ENCODE assay signal across 8 mouse cellular contexts in genomic region chr13:56703871-56704321, GRCm38 (mm10). TPM values are rescaled to one million over a fixed set of nuclear protein-coding genes. Genes with fewer than 3 reads are reported as not detected.
DNase-seq lines count a peak whose midpoint lies in the region; ATAC-seq and TF ChIP-seq lines count a peak whose summit lies in the region.

No protein-coding gene starts in this region.

- peak overlapping the region; percentile 83 for H3K4me3 ChIP-seq in layer of hippocampus, adult 2 months
- H3K4me3 ChIP-seq in forebrain, embryonic 13.5 days, result peak overlapping the region; percentile 80
- H3K4me3 ChIP-seq in intestine, embryonic 16.5 days (ENCODE audit: low read length), result peak overlapping the region; percentile 72

- DNase-seq in layer of hippocampus, adult 2 months (ENCODE audit: low spot score in 2 of 2), result no peak
- no peak for DNase-seq in layer of hippocampus, adult 9-11 months
- DNase-seq in adrenal gland, adult 2 months, result peak; percentile 61
- peak; percentile 30 to 41 for DNase-seq in lung, postnatal 4 days

- no peaks in the 10 kb centered on the region for H3K9me3 ChIP-seq in forebrain, embryonic 13.5 days (replicated peaks)
- H3K9me3 ChIP-seq in intestine, embryonic 16.5 days (ENCODE audit: control insufficient read depth, low read length), result no peaks in the 10 kb centered on the region

- peak overlapping the region; percentile 98; the same call in 1 of the 2 replicates for H3K27ac ChIP-seq in layer of hippocampus, adult 2 months
- H3K27ac ChIP-seq in forebrain, embryonic 13.5 days, result peak overlapping the region; percentile 98
- H3K27ac ChIP-seq in intestine, embryonic 16.5 days (ENCODE audit: low read length), result peak overlapping the region; percentile 98

- peaks cover 46% of the 10 kb centered on the region for H3K4me1 ChIP-seq in forebrain, embryonic 13.5 days
- H3K4me1 ChIP-seq in intestine, embryonic 16.5 days (ENCODE audit: control insufficient read depth, insufficient read depth, low read length), result peaks cover 30% of the 10 kb centered on the region

- peak; percentile 7 for ATAC-seq in forebrain, embryonic 13.5 days
- ATAC-seq in intestine, embryonic 16.5 days, result peak; percentile 31
- no peak for ATAC-seq in frontal cortex, adult (ENCODE audit: low TSS enrichment)
- ATAC-seq in monocyte, adult 5-6 weeks (replicated peaks; ENCODE audit: insufficient number of reproducible peaks, low FRiP score, low TSS enrichment, poor library complexity, severe bottlenecking), result no peak

- H3K9ac ChIP-seq in forebrain, embryonic 13.5 days, result peak overlapping the region; percentile 95
- H3K9ac ChIP-seq in intestine, embryonic 16.5 days (ENCODE audit: low read depth, low read length), result peak overlapping the region; percentile 96

- peak overlapping the region; percentile 81 for H3K4me2 ChIP-seq in forebrain, embryonic 13.5 days
- peak overlapping the region; percentile 63 for H3K4me2 ChIP-seq in intestine, embryonic 16.5 days (ENCODE audit: low read depth, low read length)

- WGBS in forebrain, embryonic 13.5 days, result 0% methylated on average over 11 of the region's 11 CpGs
- under 1% methylated on average over 11 of the region's 11 CpGs for WGBS in intestine, embryonic 16.5 days

- H3K27me3 ChIP-seq in forebrain, embryonic 13.5 days, result no peaks in the 10 kb centered on the region
- H3K27me3 ChIP-seq in intestine, embryonic 16.5 days (replicated peaks; ENCODE audit: control insufficient read depth, insufficient read depth, low read length), result no peaks in the 10 kb centered on the region

- H3K36me3 ChIP-seq in forebrain, embryonic 13.5 days (ENCODE audit: poor library complexity, severe bottlenecking), result peaks cover 12% of the 10 kb centered on the region
- H3K36me3 ChIP-seq in intestine, embryonic 16.5 days (ENCODE audit: control insufficient read depth, insufficient read depth, low read length), result no peaks in the 10 kb centered on the region

- TF ChIP-seq CTCF in layer of hippocampus, adult 2 months (conservative IDR thresholded peaks at IDR 0.05), result no peak

RNA-seq across cellular contexts. Expression of gene Smad5, which starts 1.1 kb away (rescaled TPM):
- total RNA-seq in layer of hippocampus, adult 2 months (2021), result 10 to 100 TPM; 26.3 to 28.0 TPM
- 10 to 100 TPM; 48.9 to 49.7 TPM for total RNA-seq in adrenal gland, adult 2 months (2021)
- polyA plus RNA-seq in adrenal gland, adult 2 months (2012; rRNA removed), result 9.7 and 16.7 TPM in 2 replicates
- 32.0 and 36.8 TPM in 2 replicates for polyA plus RNA-seq in forebrain, embryonic 13.5 days (2015; fragmentation: Nextera tagmentation; extraction: Ambion mirVana)
- 14.5 and 15.3 TPM in 2 replicates for polyA plus RNA-seq in intestine, embryonic 16.5 days (2015; fragmentation: Nextera tagmentation; extraction: Ambion mirVana)
- total RNA-seq in monocyte, adult 5-6 weeks (2017), result 19.5 to 20.2 TPM (median 19.5 TPM) in 3 replicates

RNA-seq across cellular contexts. Expression of gene Gm45623, which starts 49.7 kb away (rescaled TPM):
- total RNA-seq in layer of hippocampus, adult 2 months (2021), result 1 to 10 TPM in 1 of 2 experiments, under 1 TPM in 1; 0.96 to 1.6 TPM
- not detected for total RNA-seq in adrenal gland, adult 2 months (2021)
- polyA plus RNA-seq in adrenal gland, adult 2 months (2012; rRNA removed), result not detected in 2 replicates
- 0.37 and 0.55 TPM in 2 replicates for polyA plus RNA-seq in forebrain, embryonic 13.5 days (2015; fragmentation: Nextera tagmentation; extraction: Ambion mirVana)
- 0.27 and 0.43 TPM in 2 replicates for polyA plus RNA-seq in intestine, embryonic 16.5 days (2015; fragmentation: Nextera tagmentation; extraction: Ambion mirVana)
- not detected in 3 replicates for total RNA-seq in monocyte, adult 5-6 weeks (2017)

Comparison
In these comparisons a context has a peak if more than half of its experiments do, and no peak if none do; other contexts are left out.
1. DNase-seq: peak in adrenal gland, adult 2 months (single experiment) and lung, postnatal 4 days (2 of 2); none in layer of hippocampus, adult 2 months (0 of 2) and layer of hippocampus, adult 9-11 months (single experiment).
2. ATAC-seq: peak in forebrain, embryonic 13.5 days (single experiment) and intestine, embryonic 16.5 days (single experiment); none in frontal cortex, adult (single experiment) and monocyte, adult 5-6 weeks (single experiment).
3. Peak in every context shown above with its lines, with median percentiles within 50 percentile points of each other: H3K27ac ChIP-seq and H3K4me3 ChIP-seq.